Mouse (Mus musculus): Measurements from ENCODE around the gene Bst2.

Gene Bst2

DNA sequence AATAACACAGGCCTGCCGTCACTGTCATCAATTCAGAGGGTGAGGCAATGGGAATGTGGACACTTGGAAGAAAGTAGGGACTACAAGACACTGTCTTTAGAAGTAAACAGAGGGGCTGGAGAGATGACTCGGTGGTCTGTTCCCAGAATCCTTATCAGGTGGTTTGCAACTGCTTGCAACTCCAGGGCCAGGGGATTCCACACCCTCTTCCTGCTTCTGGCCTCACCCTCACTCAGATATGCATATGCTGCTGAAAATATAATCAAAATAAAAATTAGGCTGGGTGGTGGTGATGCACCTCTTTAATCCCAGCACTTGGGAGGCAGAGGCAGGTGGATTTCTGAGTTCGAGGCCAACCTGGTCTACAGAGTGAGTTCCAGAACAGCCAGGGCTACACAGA is 22.8 kb upstream of the Bst2 start:
- in situ Hi-C loops (cut with MboI, MseI) = loop anchor here (5.0 kb wide), 2 partner anchors 37 to 72 kb away; partner anchors contain the start of gene Fam129c

DNA sequence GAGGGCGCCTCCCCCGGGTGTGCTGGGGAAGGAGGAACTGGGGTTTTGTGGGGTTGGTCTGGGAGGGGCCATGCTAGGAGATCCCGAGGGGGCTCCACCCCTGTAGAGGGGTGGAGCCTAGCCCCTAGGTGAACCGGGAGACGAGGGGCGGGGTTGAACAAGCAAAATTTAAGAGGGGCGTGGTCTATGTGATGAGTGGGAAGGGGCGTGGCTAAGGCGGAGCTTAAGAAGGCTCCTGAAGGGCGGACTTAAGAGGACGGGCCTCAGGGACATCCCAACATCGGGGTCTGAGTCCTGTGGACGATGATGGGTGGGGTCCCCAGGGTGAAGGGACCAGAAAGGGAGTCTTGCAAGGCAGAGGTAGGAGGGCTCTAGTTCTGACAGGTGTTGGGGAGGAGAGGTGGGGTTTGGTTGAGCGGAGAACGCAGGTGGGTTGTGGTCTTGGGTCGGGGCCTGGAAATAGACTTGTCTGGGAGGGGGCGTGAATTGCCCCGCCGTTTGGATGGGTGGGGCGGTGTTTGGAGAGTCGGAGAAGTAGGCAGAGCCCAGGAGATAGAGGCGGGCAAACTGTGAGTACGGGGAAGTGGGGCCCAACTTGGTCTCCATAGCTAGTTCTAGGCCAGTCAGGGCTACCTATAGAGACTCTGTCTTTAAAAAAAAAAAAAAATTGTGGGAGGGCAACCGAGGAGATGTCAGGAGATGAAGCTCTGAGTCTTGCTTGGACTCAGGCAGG is 21.9 kb upstream of the Bst2 start:
- in situ Hi-C loops (cut with MboI, MseI) = no loop called here

GRCm38 (mm10) chr8:71558071-71558957 is 21.1 kb upstream of the Bst2 start, which contains the start of gene Tmem221:
Gene Tmem221, minus strand, starts transcription at chr8:71558871.
- in situ Hi-C loops (cut with MboI, MseI) = no loop called here

DNA sequence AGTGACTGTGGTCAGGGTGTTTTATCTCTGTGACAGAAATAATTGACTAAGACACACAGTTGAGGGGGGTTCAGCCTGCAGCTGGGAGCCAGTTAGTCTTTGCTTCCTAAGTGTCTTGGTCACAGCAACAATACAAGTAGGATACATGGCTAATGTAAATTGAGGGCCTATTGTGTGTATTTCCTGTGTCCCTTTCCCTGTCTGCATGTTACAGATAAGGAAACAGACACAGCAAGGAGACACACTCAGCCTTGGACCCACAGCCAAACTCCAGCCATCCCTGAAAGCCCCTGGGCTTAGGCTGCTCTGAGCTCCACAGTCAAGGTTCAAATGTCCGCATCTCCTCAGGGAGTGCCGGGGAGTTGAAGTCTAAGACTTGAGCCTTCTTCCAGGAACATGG is 17.4 kb upstream of the Bst2 start:
- in situ Hi-C loops (cut with MboI, MseI) = no loop called here

DNA sequence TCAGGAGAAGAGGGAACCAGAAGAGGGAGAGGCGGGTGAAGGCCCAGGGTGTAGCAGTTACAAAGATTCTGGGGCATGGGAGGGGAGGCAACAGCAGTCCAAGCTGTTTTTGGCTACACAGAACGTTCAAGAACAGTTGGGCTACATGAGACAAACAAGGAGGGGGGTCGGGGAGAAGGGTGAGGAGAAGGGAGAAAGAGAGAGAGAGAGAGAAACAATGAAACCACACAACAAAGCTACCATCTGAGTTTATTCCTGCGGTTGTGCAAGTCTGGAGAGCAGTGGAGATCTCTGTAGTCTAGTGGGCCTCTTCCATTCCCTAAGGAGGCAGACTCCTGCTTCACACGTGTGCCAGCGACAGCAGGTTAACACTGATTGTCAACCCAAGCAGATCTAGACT is 16.7 kb upstream of the Bst2 start:
- in situ Hi-C loops (cut with MboI, MseI) = no loop called here

GRCm38 (mm10) chr8:71552770-71553169 is 15.5 kb upstream of the Bst2 start:
- in situ Hi-C loops (cut with MboI, MseI) = no loop called here

GRCm38 (mm10) chr8:71550754-71551153 is 13.5 kb upstream of the Bst2 start:
- in situ Hi-C loops (cut with MboI, MseI) = no loop called here

- in situ Hi-C loops (cut with MboI, MseI) = no loop called here
These were observed 10.3 kb upstream of the Bst2 start for GRCm38 (mm10) chr8:71547590-71547989.

DNA sequence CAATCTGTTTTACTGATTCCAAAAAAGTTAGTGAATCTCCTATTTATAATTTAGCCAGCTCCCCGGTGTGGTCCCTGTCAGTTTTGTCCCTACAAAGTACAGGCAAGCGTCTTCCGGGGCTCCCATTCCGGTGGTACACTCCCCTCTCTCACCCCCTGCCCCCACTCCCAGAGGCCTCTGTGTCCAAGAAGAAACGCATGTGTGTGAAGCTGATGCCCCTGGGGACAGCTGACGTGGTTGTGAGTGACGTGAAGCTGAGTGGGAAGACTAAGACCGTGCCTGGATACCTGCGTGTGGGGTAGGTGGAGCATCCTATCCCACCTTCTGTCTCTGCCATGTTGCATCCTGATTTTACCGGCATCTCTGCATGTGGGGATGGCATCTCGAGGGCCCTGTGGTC is 7.8 kb upstream of the Bst2 start:
- in situ Hi-C loops (cut with MboI, MseI) = no loop called here

DNA sequence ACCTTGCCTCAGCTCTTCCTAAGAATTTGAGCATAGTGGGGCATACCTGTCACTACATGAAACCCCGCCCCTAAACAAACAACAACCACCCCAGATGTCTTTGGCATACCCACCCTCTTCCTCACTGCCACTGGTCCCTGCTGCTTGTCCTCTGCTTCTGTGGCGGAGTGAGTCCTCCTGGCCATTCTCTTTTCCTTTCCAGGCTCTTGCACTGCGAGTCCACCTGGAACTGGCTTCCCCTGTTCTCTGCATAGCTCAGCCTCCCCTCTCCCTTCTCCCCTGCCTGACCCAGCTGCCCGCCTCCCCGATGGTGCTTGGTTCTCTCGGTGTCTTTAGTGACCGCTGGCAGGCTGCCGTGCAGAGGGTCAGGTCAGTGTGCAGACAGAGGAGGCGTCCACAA is 6.5 kb upstream of the Bst2 start:
- in situ Hi-C loops (cut with MboI, MseI) = no loop called here

- in situ Hi-C loops (cut with MboI, MseI) = no loop called here
These were observed 5.5 kb upstream of the Bst2 start, which contains the start of gene Mvb12a for GRCm38 (mm10) chr8:71542632-71543343. Gene Mvb12a, plus strand, starts transcription at chr8:71542922.

DNA sequence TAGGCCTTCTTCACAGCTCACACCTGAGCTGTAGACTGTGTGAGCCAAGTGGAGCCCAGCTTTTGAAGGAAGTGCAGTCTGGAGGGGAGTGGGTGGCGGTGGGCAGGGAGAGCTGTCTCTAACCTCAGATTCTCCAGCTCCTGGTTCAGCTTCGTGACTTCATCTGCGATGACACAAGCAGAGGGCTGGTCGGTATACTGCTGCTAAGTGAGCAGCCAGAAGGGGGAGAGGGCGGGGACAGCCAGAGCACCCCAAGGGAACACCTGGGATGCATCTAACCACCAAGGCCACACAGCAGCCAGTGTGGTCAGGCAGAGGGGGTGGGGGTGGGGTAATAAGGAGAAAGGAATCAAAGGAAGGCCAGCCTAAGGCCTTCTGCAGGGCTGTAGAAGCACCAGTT is 1.6 kb downstream of the Bst2 start:
- in situ Hi-C loops (cut with MboI, MseI) = loop anchor here (5.0 to 10.0 kb wide), 2 partner anchors 48 to 1911 kb away; partner anchors contain the start of genes Ano8, Gtpbp3 and Zfp868

DNA sequence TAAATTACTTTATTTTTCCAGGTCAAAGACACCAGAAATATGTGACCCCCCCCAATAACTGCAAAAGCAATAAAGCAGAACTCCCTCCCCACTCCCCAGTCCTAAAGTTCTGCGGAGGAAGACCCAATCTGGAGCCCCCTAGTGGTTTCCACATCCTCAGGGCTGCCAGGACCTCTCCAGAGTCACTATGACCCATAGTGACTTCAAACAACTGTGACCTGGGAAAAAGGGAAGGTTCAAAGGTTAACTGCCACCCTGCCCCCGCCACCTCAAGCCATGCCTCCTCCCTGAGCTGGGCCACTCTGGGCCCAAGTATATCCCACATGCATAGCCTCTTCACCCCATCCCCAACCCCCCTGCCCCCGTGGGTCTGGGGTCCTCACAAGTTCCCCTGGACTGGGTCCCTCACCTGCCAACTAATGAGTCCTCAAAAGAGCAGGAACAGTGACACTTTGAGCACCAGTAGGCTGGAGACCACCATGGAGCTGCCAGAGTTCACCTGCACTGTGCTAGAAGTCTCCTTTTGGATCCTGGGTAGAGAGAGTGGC is 2.9 kb downstream of the Bst2 start:
- in situ Hi-C loops (cut with MboI, MseI) = loop anchor here (10.0 kb wide), 1 partner anchor 1910 kb away; the partner anchor contains the start of gene Zfp868

- in situ Hi-C loops (cut with MboI, MseI) = loop anchor here (10.0 kb wide), 1 partner anchor 1906 kb away; the partner anchor contains the start of gene Zfp868
These were observed 6.4 kb downstream of the Bst2 start for GRCm38 (mm10) chr8:71530735-71531467.

GRCm38 (mm10) chr8:71528362-71529073 is 8.7 kb downstream of the Bst2 start:
- in situ Hi-C loops (cut with MboI, MseI) = no loop called here

GRCm38 (mm10) chr8:71527162-71527870 is 9.9 kb downstream of the Bst2 start:
- in situ Hi-C loops (cut with MboI, MseI) = no loop called here

DNA sequence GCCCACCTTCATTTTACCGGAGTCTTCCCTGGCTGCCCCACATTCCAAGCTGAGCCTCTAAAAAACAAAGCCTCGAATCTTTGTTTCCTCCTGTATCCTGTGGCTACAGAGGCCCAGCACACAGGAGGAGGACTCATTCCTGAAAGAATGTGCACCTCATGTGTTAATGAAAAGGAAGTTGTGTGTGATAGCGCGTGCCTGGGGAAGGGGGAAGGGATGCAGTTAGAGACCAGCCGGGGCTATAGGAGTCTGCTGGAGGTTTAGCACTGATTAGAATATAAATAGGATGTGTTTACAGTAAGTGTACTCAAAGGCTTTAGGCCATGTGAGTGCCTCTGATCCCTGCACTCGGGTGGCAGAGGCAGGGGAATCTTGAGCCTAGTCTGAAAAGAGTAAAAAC is 11.0 kb downstream of the Bst2 start:
- in situ Hi-C loops (cut with MboI, MseI) = no loop called here

GRCm38 (mm10) chr8:71525226-71526050 is 11.8 kb downstream of the Bst2 start, which contains the start of gene Ccdc194:
Gene Ccdc194, minus strand, starts transcription at chr8:71525711.
- in situ Hi-C loops (cut with MboI, MseI) = no loop called here

Data from T-helper 2 cell (primary cell).